Mouse (Mus musculus): ENCODE results near the gene Bdh1.

Bdh1 gene

DNA sequence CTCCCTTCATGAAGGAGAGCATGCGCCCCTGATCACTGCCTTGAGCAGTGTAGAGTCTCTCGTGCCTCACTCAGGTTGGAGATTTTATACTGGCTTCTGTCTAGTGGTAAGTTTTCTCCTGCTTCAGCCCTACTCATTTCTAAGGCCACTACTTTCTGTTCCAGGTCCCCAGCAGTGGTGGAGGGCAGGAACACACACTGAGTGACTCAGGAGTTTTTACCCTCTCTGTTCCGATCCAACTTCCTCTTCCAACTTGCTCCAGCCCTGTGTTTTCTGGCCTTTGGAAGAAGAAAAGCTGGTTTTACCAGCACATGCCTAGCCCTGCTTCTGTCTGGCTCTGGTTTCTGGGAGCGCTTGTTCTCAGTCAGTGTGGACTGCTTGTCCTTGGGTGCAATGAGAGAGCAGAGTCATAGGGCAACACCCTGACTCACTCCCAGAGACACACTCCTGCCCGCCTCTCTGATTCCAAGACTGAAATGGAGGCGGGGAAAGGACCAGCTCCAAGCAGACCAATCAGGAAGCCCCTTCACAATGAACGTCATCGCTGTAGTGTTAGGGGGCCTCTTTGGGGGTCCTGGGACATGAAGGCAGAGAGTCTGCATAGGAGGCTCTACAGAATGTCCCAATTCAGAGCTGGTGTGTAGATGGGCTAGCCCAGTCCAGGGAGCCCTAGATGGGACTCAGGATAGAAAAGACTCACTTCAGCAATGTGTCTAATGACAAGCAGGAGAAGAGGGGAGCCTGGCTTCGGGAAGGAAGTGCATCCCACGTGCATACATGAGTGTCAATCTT, 84.8 kb downstream of the Bdh1 start:
- DNase-seq: no peak

- DNase-seq: no peak
Observed at GRCm38 (mm10) chr16:31507457-31507755, 85.3 kb downstream of the Bdh1 start.

GRCm38 (mm10) chr16:31507794-31508526, 85.9 kb downstream of the Bdh1 start:
- no peak for DNase-seq
